Mouse (Mus musculus): ENCODE measurements around the gene Ckap2. TPM values are rescaled to one million over a fixed set of nuclear protein-coding genes. Genes with fewer than 3 reads are reported as not detected.

Gene Ckap2
- polyA plus RNA-seq, 1 experiment from 2014 or later: 21.5 TPM

DNA sequence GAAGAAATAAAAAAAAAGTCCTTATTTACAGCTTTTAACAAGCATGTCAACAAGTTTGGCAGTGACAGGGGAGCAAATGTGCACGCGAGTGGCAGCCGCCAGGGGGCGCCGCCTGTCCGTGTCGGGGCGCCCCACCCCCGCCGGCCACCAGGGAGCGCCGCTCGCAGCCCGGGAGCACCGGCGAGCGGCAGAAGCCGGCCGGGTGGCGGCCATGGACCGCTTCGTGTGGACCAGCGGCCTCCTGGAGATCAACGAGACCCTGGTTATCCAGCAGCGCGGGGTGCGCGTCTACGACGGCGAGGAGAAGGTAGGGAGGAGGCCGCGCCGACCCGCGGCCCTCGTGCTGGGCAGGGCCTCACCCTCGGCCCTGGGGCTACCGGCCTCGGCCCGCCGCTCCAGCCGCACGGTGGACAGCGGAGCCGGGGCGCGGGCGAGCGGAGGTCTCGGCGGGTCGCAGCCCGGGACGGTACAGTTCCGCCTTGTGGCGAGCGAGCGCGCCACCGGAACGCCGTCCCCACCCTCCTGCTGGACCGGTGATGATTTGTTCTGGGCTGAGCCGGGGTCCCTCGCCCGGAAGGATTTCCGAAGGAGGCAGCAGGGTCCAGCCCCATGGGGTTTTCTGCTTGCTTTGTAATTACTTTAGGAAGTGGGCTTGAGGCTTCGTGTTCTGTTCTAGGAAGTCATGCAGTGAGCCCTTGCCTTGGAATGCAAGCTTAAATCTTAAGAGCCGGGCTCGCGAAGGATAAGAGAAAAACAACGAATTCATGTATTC lies 7.2 kb upstream of the Ckap2 start, which contains the start of gene Vps36:
Gene Vps36, plus strand, starts transcription at position 150 of the 772 bp plus-strand sequence.
- no peaks in the 10 kb centered on the region for H3K36me3 ChIP-seq (replicated peaks)
- H3K4me1 ChIP-seq (replicated peaks): peaks cover 21% of the 10 kb centered on the region
- H3K9ac ChIP-seq: peak within 1 kb of the TSS; percentile 84
- peak within 1 kb of the TSS; percentile 74 for H3K4me3 ChIP-seq (replicated peaks)
- H3K27ac ChIP-seq (replicated peaks): peak within 1 kb of the TSS; percentile 86
- no peaks in the 10 kb centered on the region for H3K9me3 ChIP-seq (replicated peaks)
- peak within 1 kb of the TSS; percentile 90 for H3K4me2 ChIP-seq
- peaks cover 7% of the 10 kb centered on the region for H3K27me3 ChIP-seq
- ATAC-seq (ENCODE audit: insufficient read depth): peak; percentile 94
- WGBS (ENCODE audit: insufficient replicate concordance): under 1% methylated on average over 71 of the region's 73 CpGs

DNA sequence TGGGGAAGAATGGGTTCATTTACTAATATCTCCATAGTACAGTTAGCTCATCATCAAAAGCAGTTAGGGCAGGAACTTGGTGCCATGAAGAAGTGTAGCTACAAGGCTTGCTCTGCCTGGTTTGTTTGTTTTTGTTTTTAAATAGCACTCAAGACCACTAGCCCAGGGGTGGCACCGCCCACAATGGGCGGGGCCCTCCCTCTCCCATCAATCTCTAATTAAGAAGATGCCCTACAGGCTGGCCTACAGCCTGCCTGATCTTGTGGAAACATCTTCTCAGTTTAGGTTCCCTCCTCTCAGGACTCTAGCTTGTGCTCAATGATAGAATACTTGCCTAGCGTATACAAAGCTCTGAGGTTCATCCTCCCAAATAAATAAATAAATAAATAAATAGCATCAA lies 735 bp downstream of the Ckap2 start:
- Histone ChIP-seq H3K9ac (peak overlapping the region; percentile 84), H3K4me3 (replicated peaks) (peak overlapping the region; percentile 81), H3K36me3 (replicated peaks) (no peaks in the 10 kb centered on the region; the same call in 1 of the 2 replicates), H3K4me2 (peak overlapping the region; percentile 93), H3K9me3 (replicated peaks) (no peaks in the 10 kb centered on the region), H3K27ac (replicated peaks) (peak overlapping the region; percentile 94), H3K27me3 (peaks cover 20% of the 10 kb centered on the region), H3K4me1 (replicated peaks) (peaks cover 26% of the 10 kb centered on the region)
- under 1% methylated on average over 3 of the region's 3 CpGs for WGBS (ENCODE audit: insufficient replicate concordance)
- ATAC-seq (ENCODE audit: insufficient read depth): peak; percentile 78

DNA sequence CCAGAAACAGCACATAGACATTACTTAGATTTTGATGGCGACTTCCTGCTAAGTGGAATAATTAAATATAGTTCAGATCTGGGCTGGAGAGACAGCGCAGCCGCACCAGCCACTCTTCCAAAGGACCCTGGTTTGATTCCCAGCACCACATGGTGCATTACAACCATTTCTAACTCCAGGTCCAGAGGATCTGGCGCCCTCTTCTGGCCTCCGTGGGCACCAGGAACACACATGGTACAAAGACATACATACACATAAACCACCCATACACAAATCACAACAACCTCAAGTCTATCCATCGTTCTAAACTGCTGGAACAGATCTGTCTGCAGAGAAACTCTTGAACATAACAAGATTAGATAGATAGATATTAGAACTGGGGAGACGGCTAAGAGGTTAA lies 9.7 kb downstream of the Ckap2 start:
- no peak overlapping the region for H3K27ac ChIP-seq (replicated peaks)
- WGBS (ENCODE audit: insufficient replicate concordance): 94% methylated on average over 7 of the region's 7 CpGs
- no peaks in the 10 kb centered on the region for H3K4me1 ChIP-seq (replicated peaks)
- no peaks in the 10 kb centered on the region for H3K27me3 ChIP-seq
- H3K36me3 ChIP-seq (replicated peaks): peaks cover 61% of the 10 kb centered on the region
- peaks cover 4% of the 10 kb centered on the region; the same call in 1 of the 2 replicates for H3K9me3 ChIP-seq (replicated peaks)
- no peak for ATAC-seq (ENCODE audit: insufficient read depth)
- H3K4me3 ChIP-seq (replicated peaks): no peak overlapping the region
- no peak overlapping the region for H3K4me2 ChIP-seq
- no peak overlapping the region for H3K9ac ChIP-seq

DNA sequence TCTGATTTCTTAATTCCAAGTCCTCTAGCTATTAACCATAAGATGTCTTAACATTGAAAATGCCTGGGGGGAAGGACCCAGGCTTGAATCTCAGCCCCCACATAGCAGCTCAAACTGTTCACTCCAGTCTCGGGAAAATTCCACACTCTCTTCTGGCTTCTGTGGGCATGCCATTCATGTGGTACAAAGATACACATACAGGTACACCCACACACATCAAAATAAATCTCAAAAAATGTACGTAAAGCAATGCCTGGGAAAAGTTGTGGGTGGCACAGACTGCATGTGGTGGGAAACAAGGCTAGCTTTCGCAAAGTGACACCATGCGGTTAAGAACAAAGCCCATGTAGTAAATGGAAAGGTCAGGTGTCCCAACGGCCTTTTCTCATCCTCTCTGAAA lies 16.5 kb downstream of the Ckap2 start:
- H3K27ac ChIP-seq (replicated peaks): no peak overlapping the region
- 89% methylated on average over 5 of the region's 5 CpGs for WGBS (ENCODE audit: insufficient replicate concordance)
- no peak overlapping the region for H3K4me3 ChIP-seq (replicated peaks)

DNA sequence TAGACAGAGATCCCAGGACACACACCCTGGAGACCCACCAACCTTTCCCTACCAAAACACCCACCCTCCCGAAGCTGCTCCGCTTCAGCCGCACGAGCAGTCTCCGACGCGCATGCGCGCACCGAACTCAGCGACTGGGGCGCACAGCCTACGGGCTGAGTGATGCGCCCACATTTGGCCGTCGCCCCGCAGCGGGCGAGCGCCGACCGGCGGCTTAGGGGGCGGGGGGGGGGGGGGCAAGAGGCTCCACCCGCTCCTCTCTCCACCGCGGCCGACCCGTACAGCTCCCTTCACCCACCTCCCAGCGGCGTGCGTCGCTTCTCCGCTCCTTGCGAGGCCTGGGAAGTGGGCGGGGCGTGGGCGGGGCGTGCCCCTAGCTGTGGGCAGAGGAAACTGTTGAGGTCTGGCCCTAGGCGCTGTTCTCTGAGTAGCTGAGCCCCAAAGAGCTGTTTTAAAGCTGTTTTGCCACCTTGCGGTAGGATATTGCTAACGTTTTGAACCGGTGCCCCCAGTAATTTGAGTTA lies 19.5 kb downstream of the Ckap2 start, which contains the start of gene Nek3:
Gene Nek3, minus strand, starts transcription at position 356 of the 524 bp plus-strand sequence.
- Histone ChIP-seq H3K4me3 (replicated peaks) (peak within 1 kb of the TSS; percentile 76), H3K9me3 (replicated peaks) (no peaks in the 10 kb centered on the region)
- WGBS (ENCODE audit: insufficient replicate concordance): under 1% methylated on average over 43 of the region's 43 CpGs

More for the DNA sequence above, 16.5 kb downstream of the Ckap2 start:
- Histone ChIP-seq H3K27me3 (no peaks in the 10 kb centered on the region), H3K36me3 (replicated peaks) (peaks cover 54% of the 10 kb centered on the region), H3K4me2 (no peak overlapping the region), H3K4me1 (replicated peaks) (peaks cover 19% of the 10 kb centered on the region), H3K9ac (no peak overlapping the region), H3K9me3 (replicated peaks) (no peaks in the 10 kb centered on the region)
- no peak for ATAC-seq (ENCODE audit: insufficient read depth)

DNA sequence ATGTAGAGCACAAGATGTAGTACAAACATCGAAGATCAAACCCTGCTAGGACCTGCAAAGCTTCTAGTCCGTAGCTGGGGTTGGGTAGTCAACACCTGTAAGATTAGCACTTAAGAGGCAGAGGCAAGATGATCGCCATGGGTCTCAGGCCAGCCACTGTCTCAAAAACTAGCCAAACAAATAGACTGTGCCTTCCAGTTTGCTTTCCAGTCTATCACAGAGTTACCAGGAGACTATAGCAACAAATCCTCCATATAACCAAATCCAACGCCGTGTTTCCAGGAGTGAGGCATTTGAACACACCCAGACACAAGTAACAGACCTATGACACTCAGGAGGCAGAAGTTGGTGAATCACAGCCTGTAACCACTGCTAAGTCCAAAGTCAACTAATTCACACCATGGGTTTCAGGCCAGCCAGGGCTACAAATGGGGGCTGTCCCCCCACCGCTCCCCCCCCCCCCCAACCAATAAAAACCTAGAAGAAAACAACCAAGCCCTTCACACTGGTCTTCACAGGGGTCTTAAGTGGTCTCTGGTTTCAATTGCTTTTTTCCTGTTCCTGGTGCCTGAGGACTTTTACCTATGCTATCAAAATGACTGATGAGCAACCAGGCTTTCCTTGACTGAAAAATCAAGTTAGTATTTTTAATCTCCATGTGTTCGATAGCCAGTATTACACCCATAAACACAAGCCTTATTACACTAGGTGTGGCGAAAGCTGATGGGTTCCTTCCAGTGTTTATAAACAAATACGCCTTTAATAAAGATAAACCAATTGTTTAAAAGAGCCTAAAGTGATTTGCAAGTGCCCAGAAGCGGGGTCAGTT lies 20.2 kb downstream of the Ckap2 start:
- Histone ChIP-seq H3K27me3 (no peaks in the 10 kb centered on the region), H3K9ac (peak overlapping the region; percentile 75), H3K36me3 (replicated peaks) (peaks cover 30% of the 10 kb centered on the region), H3K4me2 (peak overlapping the region; percentile 82), H3K4me1 (replicated peaks) (peaks cover 19% of the 10 kb centered on the region), H3K4me3 (replicated peaks) (peak overlapping the region; percentile 76), H3K9me3 (replicated peaks) (no peaks in the 10 kb centered on the region), H3K27ac (replicated peaks) (peak overlapping the region; percentile 76)
- 44% methylated on average over 10 of the region's 10 CpGs for WGBS (ENCODE audit: insufficient replicate concordance)
- peak; percentile 35 for ATAC-seq (ENCODE audit: insufficient read depth)

More for the DNA sequence above, 19.5 kb downstream of the Ckap2 start, which contains the start of gene Nek3:
- ATAC-seq (ENCODE audit: insufficient read depth): peak; percentile 98
- Histone ChIP-seq H3K9ac (peak within 1 kb of the TSS; percentile 75), H3K27me3 (no peaks in the 10 kb centered on the region), H3K36me3 (replicated peaks) (peaks cover 37% of the 10 kb centered on the region), H3K4me2 (peak within 1 kb of the TSS; percentile 82), H3K27ac (replicated peaks) (peak within 1 kb of the TSS; percentile 76), H3K4me1 (replicated peaks) (peaks cover 19% of the 10 kb centered on the region)

DNA sequence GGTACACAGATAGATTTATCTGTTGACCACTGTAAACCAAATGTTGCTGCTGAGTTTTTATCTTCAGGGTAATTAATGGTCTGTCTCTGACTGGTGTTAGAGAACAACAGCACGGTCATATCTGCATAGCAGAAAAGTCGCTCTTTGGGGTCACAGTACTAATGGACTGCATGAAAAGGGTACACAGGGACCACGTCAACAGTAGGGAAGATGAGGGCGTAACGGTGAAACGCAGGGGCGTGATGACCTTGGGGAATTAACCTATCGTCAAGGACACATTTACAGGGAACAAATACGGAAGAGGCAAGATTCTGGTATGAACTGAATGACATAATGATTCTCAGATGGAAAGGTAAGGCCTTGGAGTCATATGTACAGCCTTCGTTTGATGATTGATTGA lies 21.2 kb downstream of the Ckap2 start:
- no peak overlapping the region for H3K27ac ChIP-seq (replicated peaks)
- ATAC-seq (ENCODE audit: insufficient read depth): no peak
- no peaks in the 10 kb centered on the region for H3K9me3 ChIP-seq (replicated peaks)
- H3K4me1 ChIP-seq (replicated peaks): peaks cover 19% of the 10 kb centered on the region
- no peak overlapping the region for H3K4me2 ChIP-seq
- H3K36me3 ChIP-seq (replicated peaks): peaks cover 26% of the 10 kb centered on the region
- 76% methylated on average over 10 of the region's 10 CpGs for WGBS (ENCODE audit: insufficient replicate concordance)
- no peaks in the 10 kb centered on the region for H3K27me3 ChIP-seq
- no peak overlapping the region for H3K9ac ChIP-seq
- H3K4me3 ChIP-seq (replicated peaks): no peak overlapping the region

DNA sequence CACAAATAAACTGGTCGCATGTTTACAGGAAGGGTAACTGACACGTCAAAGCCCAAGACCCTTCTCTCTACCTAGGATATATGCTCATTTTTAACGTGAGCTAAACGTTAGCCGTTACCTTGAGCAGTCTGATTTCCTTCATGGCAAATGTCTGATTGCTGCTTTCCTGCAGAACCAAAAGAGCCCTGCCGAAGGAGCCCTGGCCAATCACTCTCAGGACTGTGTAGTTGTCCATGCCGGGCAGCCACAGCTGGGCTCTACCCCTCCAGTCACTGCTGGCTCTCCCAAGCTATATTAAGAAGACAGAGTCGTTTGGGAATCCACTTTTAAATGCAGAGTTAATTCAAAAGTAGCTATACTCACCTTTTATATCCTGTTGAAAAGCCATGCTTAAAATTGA lies 23.4 kb downstream of the Ckap2 start:
- WGBS (ENCODE audit: insufficient replicate concordance): 75% methylated on average over 8 of the region's 8 CpGs
- H3K9me3 ChIP-seq (replicated peaks): no peaks in the 10 kb centered on the region
- peaks cover 8% of the 10 kb centered on the region; the same call in 1 of the 2 replicates for H3K36me3 ChIP-seq (replicated peaks)
- no peak overlapping the region for H3K4me3 ChIP-seq (replicated peaks)
- H3K4me1 ChIP-seq (replicated peaks): peaks cover 18% of the 10 kb centered on the region
- ATAC-seq (ENCODE audit: insufficient read depth): no peak
- H3K27ac ChIP-seq (replicated peaks): no peak overlapping the region
- H3K9ac ChIP-seq: no peak overlapping the region
- no peaks in the 10 kb centered on the region for H3K27me3 ChIP-seq
- no peak overlapping the region for H3K4me2 ChIP-seq

DNA sequence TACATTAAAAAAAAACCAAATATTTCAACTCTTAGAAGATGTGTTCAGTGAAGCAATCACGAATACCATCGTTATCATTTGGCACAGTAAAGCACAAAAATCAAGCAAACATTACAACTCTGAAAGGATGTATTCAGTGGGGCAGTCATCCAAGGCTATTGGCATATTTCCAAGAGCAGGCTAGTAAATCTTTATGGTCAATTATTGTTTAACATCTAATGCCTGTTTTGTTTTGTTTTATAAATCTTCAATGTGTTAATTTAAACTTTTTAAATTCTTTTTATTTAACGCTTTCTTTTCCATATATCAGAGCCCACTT lies 35.3 kb downstream of the Ckap2 start:
- WGBS (ENCODE audit: insufficient replicate concordance): 67% methylated on average over 3 of the region's 3 CpGs
- no peak overlapping the region for H3K27ac ChIP-seq (replicated peaks)

DNA sequence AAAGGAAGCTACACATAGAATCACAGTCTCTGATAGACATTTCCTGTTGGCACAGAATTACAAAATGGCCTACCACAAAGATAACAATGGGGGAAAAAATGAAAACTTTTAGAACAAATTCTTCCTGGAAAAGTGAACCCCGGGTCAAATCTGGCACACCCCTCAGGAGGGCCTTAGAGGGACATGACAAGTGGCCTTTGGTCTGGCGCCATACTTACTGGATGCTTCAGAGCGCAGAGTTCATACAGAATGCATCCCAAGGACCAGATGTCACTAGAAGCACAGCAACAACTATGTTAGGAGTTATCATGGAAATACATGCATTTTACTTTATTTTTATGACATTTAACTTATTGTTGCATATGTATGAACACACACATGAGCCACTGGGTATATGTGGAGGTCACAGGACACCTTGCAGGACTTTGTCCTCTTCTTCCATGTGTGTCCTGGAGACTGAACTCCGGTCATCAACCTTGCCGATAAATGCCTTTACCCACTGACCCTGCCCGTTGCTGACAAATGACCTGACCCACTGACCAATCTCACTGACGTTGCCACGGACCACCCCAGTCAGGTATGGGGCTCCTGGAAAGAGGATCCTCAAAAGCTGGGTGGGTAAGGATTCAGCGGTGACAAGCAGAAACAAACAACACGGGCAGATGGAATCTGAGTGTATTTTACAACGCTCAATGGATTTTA lies 35.8 kb downstream of the Ckap2 start:
- no peak for ATAC-seq (ENCODE audit: insufficient read depth)
- no peak overlapping the region for H3K4me3 ChIP-seq (replicated peaks)
- H3K4me1 ChIP-seq (replicated peaks): 0 out of 2 replicates have a peak, but pooled peaks cover under 1% of the 10 kb centered on the region
- no peaks in the 10 kb centered on the region for H3K27me3 ChIP-seq
- 81% methylated on average over 11 of the region's 11 CpGs for WGBS (ENCODE audit: insufficient replicate concordance)
- H3K4me2 ChIP-seq: no peak overlapping the region
- no peaks in the 10 kb centered on the region for H3K9me3 ChIP-seq (replicated peaks)
- no peak overlapping the region for H3K9ac ChIP-seq
- no peaks in the 10 kb centered on the region for H3K36me3 ChIP-seq (replicated peaks)
- H3K27ac ChIP-seq (replicated peaks): no peak overlapping the region

More for the DNA sequence above, 35.3 kb downstream of the Ckap2 start:
- H3K4me3 ChIP-seq (replicated peaks): no peak overlapping the region
- no peaks in the 10 kb centered on the region for H3K9me3 ChIP-seq (replicated peaks)
- H3K9ac ChIP-seq: no peak overlapping the region
- H3K36me3 ChIP-seq (replicated peaks): no peaks in the 10 kb centered on the region
- H3K4me1 ChIP-seq (replicated peaks): no peaks in the 10 kb centered on the region
- no peaks in the 10 kb centered on the region for H3K27me3 ChIP-seq
- no peak for ATAC-seq (ENCODE audit: insufficient read depth)
- H3K4me2 ChIP-seq: no peak overlapping the region

All from liver, embryonic 15.5 days (tissue).